Mouse (Mus musculus) kidney, embryonic 14.5 days (tissue): ENCODE measurements around the gene Afap1. TPM values are rescaled to one million over a fixed set of nuclear protein-coding genes. Genes with fewer than 3 reads are reported as not detected.
A peak's percentile ranks its signal among the peaks of the same experiment; 100 is the strongest.

Source experiments
- ATAC-seq: fragments of 200-750 bp; cut with Nextera tagmentation; 2 replicates; pipeline ENCODE4 v1.8.0; 2017; ENCODE audit warnings: moderate number of reproducible peaks, mild to moderate bottlenecking, moderate TSS enrichment, moderate library complexity; ENCODE audit not compliant: low FRiP score, low TSS enrichment
- H3K27ac ChIP-seq: fragments of 300-500 bp; sonication (generic); 2 replicates; pipeline ENCODE4 v1.5.1; 2014; ENCODE audit warnings: low read depth, mild to moderate bottlenecking, low read length, moderate library complexity, mixed read lengths
- H3K27me3 ChIP-seq: fragments of 300-500 bp; sonication (generic); 2 replicates; pipeline ENCODE4 v1.6.1; 2014; ENCODE audit warnings: mild to moderate bottlenecking, low read length; ENCODE audit not compliant: control insufficient read depth, insufficient read depth
- H3K36me3 ChIP-seq: fragments of 300-500 bp; sonication (generic); 2 replicates; pipeline ENCODE4 v1.6.1; 2014; ENCODE audit warnings: low read length, mixed read lengths; ENCODE audit not compliant: control insufficient read depth, insufficient read depth
- H3K4me1 ChIP-seq: fragments of 300-500 bp; sonication (generic); 2 replicates; pipeline ENCODE4 v1.6.1; 2014; ENCODE audit warnings: low read length, mixed read lengths; ENCODE audit not compliant: control insufficient read depth, insufficient read depth
- H3K4me2 ChIP-seq: fragments of 300-500 bp; sonication (generic); replicated peaks from 2 replicates; pipeline ENCODE4 v1.6.1; 2014; ENCODE audit warnings: low read depth, mild to moderate bottlenecking, low read length
- H3K4me3 ChIP-seq: fragments of 300-500 bp; sonication (generic); 2 replicates; pipeline ENCODE4 v1.5.1; 2014; ENCODE audit warnings: mild to moderate bottlenecking, low read length
- H3K9ac ChIP-seq: fragments of 300-500 bp; sonication (generic); 2 replicates; pipeline ENCODE4 v1.6.1; 2014; ENCODE audit warnings: low read depth, mild to moderate bottlenecking, low read length, moderate library complexity
- H3K9me3 ChIP-seq: fragments of 300-500 bp; sonication (generic); 2 replicates; pipeline ENCODE4 v1.6.1; 2016; ENCODE audit warnings: low read length; ENCODE audit not compliant: control insufficient read depth
- WGBS: fragments of 180-500 bp; shearing (Covaris S2); extraction: QIAGEN DNeasy Blood & Tissue Kit; methylation state at CpG from one replicate; pipeline ENCODE4 v1.1.7; 2014; 5-methylcytosine and 5-hydroxymethylcytosine counted together
- polyA plus RNA-seq: library from polyadenylated mRNA; unstranded; fragments of >200 nt; fragmentation: Nextera tagmentation; extraction: Ambion mirVana; gene quantifications from 2 replicates; pipeline ENCODE4 v1.2.1, GENCODE M21; 2014

The Afap1 gene
- polyA plus RNA-seq, 1 experiment from 2014 or later: 23.6 TPM

DNA sequence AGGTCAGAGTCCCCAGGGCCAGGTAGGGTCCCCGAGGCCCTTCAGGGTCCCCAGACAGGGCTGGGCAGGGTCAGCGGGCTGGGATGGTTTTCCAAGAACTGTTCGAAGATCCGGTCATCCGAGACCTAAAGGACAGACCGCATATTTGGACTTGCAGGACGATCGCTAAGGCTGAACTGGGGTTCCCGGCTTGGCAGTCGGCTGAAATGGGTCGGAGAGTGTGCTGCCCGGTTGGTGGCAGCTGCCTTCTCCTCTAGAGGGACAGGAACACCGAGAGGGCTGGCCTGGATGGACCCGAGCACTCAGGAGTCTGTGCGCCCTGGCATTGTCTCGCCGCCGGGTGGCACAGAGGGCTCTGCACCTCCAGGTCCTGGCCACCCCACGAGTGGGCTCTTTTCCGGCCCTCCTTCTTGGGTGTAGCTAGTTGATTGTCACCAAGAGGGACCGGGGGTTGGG lies 714 bp downstream of the Afap1 start:
- peak; percentile 46 for ATAC-seq
- Histone ChIP-seq H3K9ac (peak overlapping the region; percentile 87), H3K4me3 (peak overlapping the region; percentile 75), H3K27ac (peak overlapping the region; percentile 80; the same call in 1 of the 2 replicates), H3K4me1 (peaks cover 28% of the 10 kb centered on the region), H3K4me2 (peak overlapping the region; percentile 96), H3K36me3 (no peaks in the 10 kb centered on the region), H3K27me3 (no peaks in the 10 kb centered on the region), H3K9me3 (no peaks in the 10 kb centered on the region)
- 0% methylated on average over 21 of the region's 21 CpGs for WGBS

- Histone ChIP-seq H3K4me1 (peaks cover 29% of the 10 kb centered on the region), H3K27me3 (no peaks in the 10 kb centered on the region), H3K9me3 (no peaks in the 10 kb centered on the region), H3K4me3 (peak overlapping the region; percentile 75), H3K27ac (peak overlapping the region; percentile 80; the same call in 1 of the 2 replicates), H3K9ac (peak overlapping the region; percentile 87), H3K4me2 (peak overlapping the region; percentile 96), H3K36me3 (no peaks in the 10 kb centered on the region)
- peak; percentile 21 for ATAC-seq
- WGBS: 4% methylated on average over 30 of the region's 30 CpGs
Measured at GRCm38 (mm10) chr5:35894295-35895047, 1.4 kb downstream of the Afap1 start.

- Histone ChIP-seq H3K27ac (no peak overlapping the region), H3K27me3 (no peaks in the 10 kb centered on the region), H3K9me3 (no peaks in the 10 kb centered on the region), H3K4me1 (peaks cover 43% of the 10 kb centered on the region), H3K9ac (no peak overlapping the region), H3K36me3 (no peaks in the 10 kb centered on the region), H3K4me3 (no peak overlapping the region), H3K4me2 (no peak overlapping the region)
- WGBS: 83% methylated on average over 4 of the region's 4 CpGs
- ATAC-seq: no peak
Measured at GRCm38 (mm10) chr5:35895926-35896325, 2.8 kb downstream of the Afap1 start.

GRCm38 (mm10) chr5:35896556-35896955 lies 3.4 kb downstream of the Afap1 start:
- H3K4me3 ChIP-seq: no peak overlapping the region
- H3K27me3 ChIP-seq: no peaks in the 10 kb centered on the region
- H3K27ac ChIP-seq: no peak overlapping the region
- H3K9me3 ChIP-seq: no peaks in the 10 kb centered on the region
- no peaks in the 10 kb centered on the region for H3K36me3 ChIP-seq
- H3K9ac ChIP-seq: no peak overlapping the region
- peaks cover 50% of the 10 kb centered on the region for H3K4me1 ChIP-seq
- WGBS: 84% methylated on average over 4 of the region's 4 CpGs
- ATAC-seq: no peak
- H3K4me2 ChIP-seq: no peak overlapping the region

GRCm38 (mm10) chr5:35897147-35897546 lies 4.0 kb downstream of the Afap1 start:
- Histone ChIP-seq H3K4me2 (no peak overlapping the region), H3K9me3 (no peaks in the 10 kb centered on the region), H3K4me1 (peaks cover 50% of the 10 kb centered on the region), H3K9ac (no peak overlapping the region; the same call in 1 of the 2 replicates), H3K27ac (no peak overlapping the region), H3K36me3 (no peaks in the 10 kb centered on the region), H3K27me3 (no peaks in the 10 kb centered on the region), H3K4me3 (no peak overlapping the region)
- WGBS: 77% methylated on average over 4 of the region's 4 CpGs
- no peak for ATAC-seq

DNA sequence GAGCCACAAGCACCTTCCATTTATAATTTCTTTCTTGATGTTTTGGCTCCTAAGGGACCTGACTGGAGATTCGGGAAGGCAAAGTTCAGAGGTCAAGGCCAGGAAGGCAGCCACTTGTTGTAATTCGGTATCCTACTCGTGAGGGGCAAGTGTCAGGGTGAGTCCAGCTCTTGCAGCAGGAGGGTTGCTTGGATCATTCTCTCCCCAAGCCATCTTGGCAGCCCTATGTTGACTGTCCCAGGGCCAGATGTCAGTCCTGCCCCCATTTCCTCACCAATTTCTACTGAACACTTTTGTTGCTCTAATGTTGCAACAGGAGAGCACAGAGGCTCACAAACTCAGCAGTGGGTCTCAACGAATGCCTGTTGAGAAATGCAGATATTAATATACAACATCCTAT lies 5.0 kb downstream of the Afap1 start:
- no peak overlapping the region for H3K4me2 ChIP-seq

DNA sequence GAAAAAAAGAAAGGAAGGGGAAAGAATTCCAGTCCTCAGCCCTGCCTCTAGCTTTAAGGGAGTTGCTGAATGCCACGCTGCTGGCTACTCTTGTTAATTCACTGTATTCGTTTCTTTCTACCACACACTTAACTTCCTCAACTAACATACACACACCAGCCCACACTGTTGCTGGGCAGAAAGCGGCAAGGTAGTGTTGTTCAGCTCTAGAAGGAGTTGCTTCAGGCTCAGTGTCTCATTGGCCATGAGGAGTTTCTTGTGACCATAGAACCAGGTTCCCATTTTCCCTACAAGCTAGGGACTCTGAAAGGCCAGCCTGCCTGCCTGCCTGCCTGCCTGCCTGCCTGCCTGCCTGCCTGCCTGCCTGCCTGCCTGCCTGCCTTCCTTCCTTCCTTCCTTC lies 5.9 kb downstream of the Afap1 start:
- WGBS: 92% methylated on average over 3 of the region's 3 CpGs
- Histone ChIP-seq H3K9me3 (no peaks in the 10 kb centered on the region), H3K27ac (no peak overlapping the region), H3K36me3 (no peaks in the 10 kb centered on the region), H3K4me3 (no peak overlapping the region), H3K4me1 (peaks cover 61% of the 10 kb centered on the region), H3K27me3 (no peaks in the 10 kb centered on the region), H3K9ac (no peak overlapping the region), H3K4me2 (no peak overlapping the region)
- ATAC-seq: no peak

More for the DNA sequence above, 5.0 kb downstream of the Afap1 start:
- H3K36me3 ChIP-seq: no peaks in the 10 kb centered on the region
- H3K27ac ChIP-seq: no peak overlapping the region
- no peak overlapping the region for H3K9ac ChIP-seq
- H3K4me3 ChIP-seq: no peak overlapping the region
- peaks cover 52% of the 10 kb centered on the region for H3K4me1 ChIP-seq
- no peaks in the 10 kb centered on the region for H3K27me3 ChIP-seq
- no peak for ATAC-seq
- H3K9me3 ChIP-seq: no peaks in the 10 kb centered on the region
- 45% methylated on average over 4 of the region's 4 CpGs for WGBS

- H3K4me1 ChIP-seq: peaks cover 63% of the 10 kb centered on the region
Measured at GRCm38 (mm10) chr5:35900401-35901225, 7.5 kb downstream of the Afap1 start.

More at GRCm38 (mm10) chr5:35900401-35901225, 7.5 kb downstream of the Afap1 start:
- ATAC-seq: peak; percentile 76
- Histone ChIP-seq H3K27me3 (no peaks in the 10 kb centered on the region), H3K36me3 (no peaks in the 10 kb centered on the region), H3K27ac (peak overlapping the region; percentile 90), H3K9ac (peak overlapping the region; percentile 0; the same call in 1 of the 2 replicates), H3K4me2 (peak overlapping the region; percentile 34), H3K4me3 (no peak overlapping the region), H3K9me3 (no peaks in the 10 kb centered on the region)
- WGBS: 4% methylated on average over 10 of the region's 10 CpGs
